Mouse (Mus musculus) erythroblast, embryonic 14.5 days (primary cell): Measurements from ENCODE around the gene Tsc22d1. TPM values are rescaled to one million over a fixed set of nuclear protein-coding genes. Genes with fewer than 3 reads are reported as not detected.

Experiments
- H3K27me3 ChIP-seq: 2 replicates; pipeline ENCODE4 v1.6.1; 2012; ENCODE audit warnings: inconsistent platforms; ENCODE audit not compliant: control insufficient read depth
- H3K36me3 ChIP-seq: 2 replicates; pipeline ENCODE4 v1.6.1; 2012; ENCODE audit warnings: mild to moderate bottlenecking, inconsistent platforms; ENCODE audit not compliant: control insufficient read depth
- H3K4me1 ChIP-seq: 2 replicates; pipeline ENCODE4 v1.6.1; 2012; ENCODE audit warnings: inconsistent platforms; ENCODE audit not compliant: control insufficient read depth
- H3K4me3 ChIP-seq: replicated peaks from 2 replicates; pipeline ENCODE3; 2012; ENCODE audit warnings: moderate library complexity, mild to moderate bottlenecking, inconsistent platforms
- H3K9me3 ChIP-seq: 2 replicates; pipeline ENCODE4 v1.6.1; 2012; ENCODE audit warnings: low read length, inconsistent platforms, mixed read lengths; ENCODE audit not compliant: control insufficient read depth
- GATA1 ChIP-seq: IDR thresholded peaks from 2 replicates; pipeline ENCODE4 v1.6.1; 2012; ENCODE audit warnings: low read length, inconsistent platforms, mixed read lengths
- TAL1 ChIP-seq: IDR thresholded peaks from 3 replicates; pipeline ENCODE4 v1.6.1; 2012; ENCODE audit warnings: low read length, inconsistent platforms, mixed read lengths
- polyA plus RNA-seq: library from polyadenylated mRNA; stranded (reverse); fragments of >175 nt; gene quantifications from 2 replicates; pipeline ENCODE4 v1.2.3, GENCODE M21; 2012

Tsc22d1 gene
- polyA plus RNA-seq, 1 experiment, result 20.4 TPM

GRCm38 (mm10) chr14:76474165-76474564 lies 59.4 kb downstream of the Tsc22d1 start:
- Histone ChIP-seq H3K9me3 (no peaks in the 10 kb centered on the region), H3K4me1 (peaks cover 3% of the 10 kb centered on the region), H3K4me3 (no peak overlapping the region), H3K27me3 (no peaks in the 10 kb centered on the region), H3K36me3 (no peaks in the 10 kb centered on the region)
- no peak for TF ChIP-seq TAL1
- no peak for TF ChIP-seq GATA1

GRCm38 (mm10) chr14:76476770-76477169 lies 62.0 kb downstream of the Tsc22d1 start:
- Histone ChIP-seq H3K36me3 (no peaks in the 10 kb centered on the region), H3K4me3 (no peak overlapping the region), H3K4me1 (peaks cover 2% of the 10 kb centered on the region), H3K9me3 (no peaks in the 10 kb centered on the region), H3K27me3 (no peaks in the 10 kb centered on the region; the same call in 1 of the 2 replicates)
- TF ChIP-seq GATA1 (no peak), TAL1 (no peak)

- no peaks in the 10 kb centered on the region for H3K9me3 ChIP-seq
- no peaks in the 10 kb centered on the region; the same call in 1 of the 2 replicates for H3K27me3 ChIP-seq
- no peaks in the 10 kb centered on the region for H3K36me3 ChIP-seq
- no peak for TF ChIP-seq TAL1
- H3K4me1 ChIP-seq, result peaks cover 2% of the 10 kb centered on the region
- no peak overlapping the region for H3K4me3 ChIP-seq
Measured at GRCm38 (mm10) chr14:76478076-76478475, 63.3 kb downstream of the Tsc22d1 start.

GRCm38 (mm10) chr14:76478616-76479015 lies 63.9 kb downstream of the Tsc22d1 start:
- H3K9me3 ChIP-seq, result no peaks in the 10 kb centered on the region
- peaks cover 2% of the 10 kb centered on the region for H3K4me1 ChIP-seq
- TF ChIP-seq GATA1 (no peak), TAL1 (no peak)
- H3K27me3 ChIP-seq, result no peaks in the 10 kb centered on the region; the same call in 1 of the 2 replicates
- no peak overlapping the region for H3K4me3 ChIP-seq
- no peaks in the 10 kb centered on the region for H3K36me3 ChIP-seq

GRCm38 (mm10) chr14:76479867-76480266 lies 65.1 kb downstream of the Tsc22d1 start:
- TF ChIP-seq GATA1 (no peak), TAL1 (no peak)
- no peaks in the 10 kb centered on the region for H3K9me3 ChIP-seq
- no peaks in the 10 kb centered on the region; the same call in 1 of the 2 replicates for H3K27me3 ChIP-seq

GRCm38 (mm10) chr14:76480507-76480906 lies 65.7 kb downstream of the Tsc22d1 start:
- H3K9me3 ChIP-seq, result no peaks in the 10 kb centered on the region
- H3K27me3 ChIP-seq, result no peaks in the 10 kb centered on the region; the same call in 1 of the 2 replicates
- H3K36me3 ChIP-seq, result no peaks in the 10 kb centered on the region
- H3K4me3 ChIP-seq, result no peak overlapping the region
- peaks cover 2% of the 10 kb centered on the region for H3K4me1 ChIP-seq
- TF ChIP-seq GATA1 (no peak), TAL1 (no peak)

More at GRCm38 (mm10) chr14:76479867-76480266, 65.1 kb downstream of the Tsc22d1 start:
- H3K36me3 ChIP-seq, result no peaks in the 10 kb centered on the region
- H3K4me1 ChIP-seq, result peaks cover 2% of the 10 kb centered on the region
- no peak overlapping the region for H3K4me3 ChIP-seq

- no peak for TF ChIP-seq TAL1
- no peak for TF ChIP-seq GATA1
- H3K4me3 ChIP-seq, result no peak overlapping the region
- H3K4me1 ChIP-seq, result peaks cover under 1% of the 10 kb centered on the region
- H3K9me3 ChIP-seq, result no peaks in the 10 kb centered on the region
- H3K36me3 ChIP-seq, result no peaks in the 10 kb centered on the region
- no peaks in the 10 kb centered on the region; the same call in 1 of the 2 replicates for H3K27me3 ChIP-seq
Measured at GRCm38 (mm10) chr14:76483701-76484100, 68.9 kb downstream of the Tsc22d1 start.

GRCm38 (mm10) chr14:76487609-76488008 lies 72.8 kb downstream of the Tsc22d1 start:
- TF ChIP-seq GATA1, result no peak
- TF ChIP-seq TAL1, result no peak
- Histone ChIP-seq H3K36me3 (no peaks in the 10 kb centered on the region), H3K27me3 (no peaks in the 10 kb centered on the region), H3K4me1 (no peaks in the 10 kb centered on the region; the same call in none of the 2 replicates), H3K4me3 (no peak overlapping the region), H3K9me3 (no peaks in the 10 kb centered on the region)

GRCm38 (mm10) chr14:76488101-76489044 lies 73.6 kb downstream of the Tsc22d1 start:
- Histone ChIP-seq H3K9me3 (no peaks in the 10 kb centered on the region), H3K27me3 (no peaks in the 10 kb centered on the region), H3K4me1 (no peaks in the 10 kb centered on the region; the same call in none of the 2 replicates), H3K36me3 (no peaks in the 10 kb centered on the region), H3K4me3 (no peak overlapping the region)
- TF ChIP-seq TAL1, result no peak
- TF ChIP-seq GATA1, result no peak
